Mouse (Mus musculus) gastrocnemius, postnatal 14 days (tissue): ENCODE measurements around the gene Olfr1373. TPM values are rescaled to one million over a fixed set of nuclear protein-coding genes. Genes with fewer than 3 reads are reported as not detected.
A peak's percentile ranks its signal among the peaks of the same experiment; 100 is the strongest.
"Not testable (repeated sequence)": the region's sequence is repeated elsewhere in the genome, so short reads cannot be mapped to it uniquely, and the experiment has no call there.

Source experiments
- DNase-seq: peaks from one replicate; pipeline ENCODE4 v3.0.0; 2021; ENCODE audit warnings: mixed read lengths
- intact Hi-C: fragments of 180-260 bp; cut with DNase I; formaldehyde crosslinking; loops from one replicate; pipeline ENCODE4 v1.15.1; 2025; ENCODE audit warnings: low total_unique reads
- long read RNA-seq, 2 experiments: library from polyadenylated mRNA; stranded (forward); transcript quantifications; one replicate each; pipeline ENCODE4 v2.0.0; 2021
- total RNA-seq, 2 experiments: library from RNA; stranded (reverse); gene quantifications; 2 replicates each; pipeline ENCODE4 v1.2.3; 2021

Olfr1373 gene
- not detected for total RNA-seq
- long read RNA-seq, experiment 1 = 0 reads
- long read RNA-seq, experiment 2 = 0 reads

GRCm38 (mm10) chr11:52145428-52145827 is at the start of gene Olfr1373:
Olfr1373 (minus strand) TSS chr11:52145528.
- DNase-seq, intact Hi-C loops: not testable (repeated sequence)

GRCm38 (mm10) chr11:52180651-52181050 is 35.3 kb upstream of the Olfr1373 start:
- intact Hi-C loops, DNase-seq: not testable (repeated sequence)

DNA sequence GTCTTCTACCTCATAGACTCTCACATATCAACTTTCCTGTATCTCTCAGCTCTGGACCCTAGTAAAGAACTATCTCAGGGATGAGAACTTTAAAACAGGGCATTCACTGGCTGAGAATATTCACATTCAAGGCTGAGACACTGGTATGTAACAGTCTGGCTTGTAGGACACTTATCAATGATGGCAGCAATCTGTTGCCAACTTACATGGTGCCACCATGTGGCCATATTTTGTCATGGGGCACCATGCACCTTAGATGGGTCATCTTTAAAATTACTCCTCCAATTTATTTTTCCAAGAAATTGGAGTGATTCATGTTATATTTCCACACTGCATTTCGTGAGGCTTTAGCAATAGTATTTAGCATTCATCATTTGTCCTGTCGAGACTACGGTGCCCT is 34.6 kb upstream of the Olfr1373 start:
- intact Hi-C loops, DNase-seq: not testable (repeated sequence)

- intact Hi-C loops = no loop called here
- no peak for DNase-seq
Observed at GRCm38 (mm10) chr11:52168461-52168860, 23.1 kb upstream of the Olfr1373 start.

DNA sequence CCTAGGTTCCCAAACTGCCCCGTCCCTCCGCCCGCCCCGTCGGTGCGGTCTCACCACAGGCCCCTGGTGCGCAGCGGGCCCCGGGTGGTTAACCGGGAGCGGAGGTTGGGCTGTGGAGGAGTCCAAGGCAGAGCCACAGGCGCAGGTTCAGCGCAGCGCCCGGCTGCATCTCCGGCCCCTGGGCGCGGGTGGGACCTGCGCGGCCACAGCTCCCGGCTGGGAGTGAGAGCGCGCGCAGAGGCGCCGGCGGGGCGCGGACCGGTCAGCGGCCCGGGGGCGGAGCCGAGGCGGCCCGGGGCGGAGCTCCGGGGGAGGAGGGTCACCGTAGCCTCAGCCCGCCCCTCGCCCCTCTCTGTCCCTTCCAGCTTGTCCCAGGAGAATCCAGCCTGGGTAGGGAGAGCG is 22.6 kb upstream of the Olfr1373 start:
- intact Hi-C loops, DNase-seq: not testable (repeated sequence)

DNA sequence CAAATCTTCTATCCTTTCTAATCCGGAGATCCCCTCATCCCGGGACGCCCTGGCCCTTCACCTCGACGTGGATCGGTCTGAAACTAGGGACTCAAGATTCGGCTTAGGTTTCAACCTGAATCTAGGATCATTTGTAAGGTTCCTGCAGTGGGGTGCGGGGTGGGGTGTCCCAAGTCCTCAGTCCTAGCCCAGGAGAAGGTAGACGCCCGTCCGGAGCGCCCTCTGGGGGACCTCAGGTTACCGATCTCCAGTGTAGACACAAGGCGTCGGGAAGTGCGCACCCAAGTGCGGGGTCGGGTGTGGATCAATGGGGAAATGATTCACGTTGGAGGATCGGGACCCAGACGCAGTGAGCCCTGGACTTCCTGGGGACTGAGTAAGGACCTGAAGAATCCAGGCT is 21.8 kb upstream of the Olfr1373 start:
- DNase-seq = peak; percentile 13
- intact Hi-C loops = no loop called here

DNA sequence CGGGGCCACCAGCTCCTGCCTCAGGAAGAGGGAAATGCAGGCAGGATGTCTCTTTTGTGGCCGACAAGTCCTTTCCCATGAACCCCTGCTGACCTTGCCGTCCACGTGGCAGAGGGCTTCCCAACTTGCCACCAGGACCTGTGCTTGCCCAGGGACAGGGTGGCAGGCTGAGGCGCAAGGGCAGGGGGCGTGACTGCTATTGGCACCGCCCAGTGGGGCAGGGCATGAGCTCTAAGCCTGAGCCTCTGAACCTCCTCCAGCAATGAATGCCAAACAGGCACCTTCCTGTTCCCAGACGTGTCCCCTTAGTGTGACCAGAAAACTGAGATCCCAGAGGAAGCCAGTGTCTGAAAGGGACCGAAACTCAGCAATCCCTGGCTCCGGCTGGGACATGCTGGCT is 18.6 kb upstream of the Olfr1373 start:
- intact Hi-C loops = no loop called here
- peak; percentile 27 for DNase-seq

DNA sequence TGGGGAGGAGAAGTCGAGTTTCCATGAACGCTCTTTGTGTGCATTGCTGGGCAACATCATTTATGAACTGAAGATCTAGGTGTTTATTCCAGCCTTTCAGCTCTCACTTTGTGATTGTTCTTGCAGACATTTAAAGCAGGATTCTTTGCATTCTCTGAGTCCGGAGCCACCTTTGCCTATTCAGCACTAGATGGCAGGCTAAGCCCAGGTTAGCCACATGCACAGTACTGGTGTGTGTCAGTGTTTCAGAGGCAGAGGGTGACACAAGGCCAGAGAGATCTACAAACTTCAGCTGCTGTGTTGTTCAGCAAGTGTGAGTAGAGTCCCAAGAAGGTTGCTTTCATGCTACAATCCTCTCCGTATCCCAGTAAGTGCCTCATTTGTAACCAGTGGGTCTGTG is 1.7 kb downstream of the Olfr1373 start:
- intact Hi-C loops = not testable (repeated sequence)
- peak; percentile 30 for DNase-seq

GRCm38 (mm10) chr11:52130451-52131068 is 14.8 kb downstream of the Olfr1373 start:
- intact Hi-C loops = no loop called here
- no peak for DNase-seq

- intact Hi-C loops = no loop called here
- DNase-seq = peak; percentile 6
Observed at GRCm38 (mm10) chr11:52129621-52130450, 15.5 kb downstream of the Olfr1373 start.

GRCm38 (mm10) chr11:52129171-52129570 is 16.2 kb downstream of the Olfr1373 start:
- no peak for DNase-seq
- intact Hi-C loops = no loop called here

GRCm38 (mm10) chr11:52128316-52129061 is 16.8 kb downstream of the Olfr1373 start:
- no peak for DNase-seq
- intact Hi-C loops = no loop called here

- no peak for DNase-seq
- intact Hi-C loops = no loop called here
Observed at GRCm38 (mm10) chr11:52127760-52128159, 17.6 kb downstream of the Olfr1373 start.

GRCm38 (mm10) chr11:52127169-52127568 is 18.2 kb downstream of the Olfr1373 start:
- intact Hi-C loops = no loop called here
- no peak for DNase-seq

DNA sequence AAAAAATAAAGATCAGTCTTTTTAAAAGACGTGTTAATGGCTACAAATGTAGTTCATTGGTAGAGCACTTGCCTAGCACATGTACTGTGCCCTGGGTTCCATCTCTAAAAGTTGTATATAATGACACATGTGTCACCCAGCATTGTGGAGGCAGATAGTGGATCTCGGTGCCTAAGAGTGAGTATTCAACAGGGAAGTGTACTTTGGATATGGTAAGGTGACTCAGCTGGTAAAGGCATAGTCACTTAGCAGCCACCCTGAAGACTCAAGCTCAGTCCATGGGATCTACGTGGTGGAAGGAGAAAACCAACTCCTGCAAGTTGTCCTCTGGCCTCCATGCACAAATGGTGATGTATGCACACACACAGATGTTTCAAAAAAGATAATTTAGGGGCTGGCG is 20.9 kb downstream of the Olfr1373 start:
- no peak for DNase-seq
- intact Hi-C loops = no loop called here

- intact Hi-C loops = no loop called here
- no peak for DNase-seq
Observed at GRCm38 (mm10) chr11:52122045-52122444, 23.3 kb downstream of the Olfr1373 start.

DNA sequence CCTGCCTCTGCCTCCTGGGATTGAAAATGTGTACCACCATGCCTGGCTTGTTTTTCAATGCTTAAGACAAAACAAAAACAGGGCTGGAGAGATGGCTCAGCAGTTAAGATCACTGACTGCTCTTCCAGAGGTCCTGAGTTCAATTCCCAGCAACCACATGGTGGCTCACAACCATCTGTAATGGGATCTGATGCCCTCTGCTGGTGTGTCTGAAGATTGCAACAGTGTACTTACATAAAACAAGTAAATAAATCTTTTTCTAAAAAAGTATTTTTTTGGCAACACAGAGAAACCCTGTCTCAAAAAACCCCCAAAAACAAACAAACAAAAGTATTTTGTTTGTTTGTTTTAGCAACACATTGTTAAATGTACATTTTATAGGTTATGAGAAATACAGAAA is 24.9 kb downstream of the Olfr1373 start:
- intact Hi-C loops, DNase-seq: not testable (repeated sequence)

GRCm38 (mm10) chr11:52117156-52117555 is 28.2 kb downstream of the Olfr1373 start:
- no peak for DNase-seq
- intact Hi-C loops = no loop called here

DNA sequence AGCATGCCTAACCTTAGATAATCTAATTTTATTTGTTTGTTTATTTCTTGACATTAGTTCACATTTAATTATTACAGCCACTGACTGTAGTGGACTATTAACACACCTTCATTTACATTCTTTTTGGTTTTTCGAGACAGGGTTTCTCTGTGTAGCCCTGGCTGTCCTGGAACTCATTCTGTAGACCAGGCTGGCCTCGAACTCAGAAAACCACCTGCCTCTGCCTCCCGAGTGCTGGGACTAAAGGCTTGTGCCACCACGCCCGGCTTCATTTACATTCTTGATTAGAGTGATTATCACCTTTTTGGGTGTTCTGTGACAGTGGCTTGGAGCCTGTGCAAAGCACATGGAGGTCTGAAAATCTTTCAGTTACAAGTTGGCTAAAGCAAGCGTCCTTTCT is 29.2 kb downstream of the Olfr1373 start:
- intact Hi-C loops, DNase-seq: not testable (repeated sequence)

DNA sequence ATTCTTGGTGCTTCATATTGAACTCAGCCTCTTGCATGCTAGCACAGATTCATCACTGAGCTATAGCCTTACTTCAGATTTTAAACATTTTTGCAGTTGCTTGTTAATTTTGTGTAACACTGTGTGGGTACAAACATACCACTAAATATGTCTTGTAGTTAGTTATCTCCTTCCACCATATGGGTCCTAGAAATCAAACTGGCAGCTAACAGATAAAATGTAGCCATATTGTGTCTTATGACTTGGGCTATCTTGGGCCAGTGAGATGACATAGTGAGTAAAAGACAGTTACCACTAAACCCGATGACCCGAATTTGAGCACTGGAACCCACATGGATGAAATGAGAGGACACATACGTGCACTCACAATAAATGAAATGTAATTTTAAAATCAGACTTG is 29.8 kb downstream of the Olfr1373 start:
- intact Hi-C loops = no loop called here

More for the DNA sequence above, 29.8 kb downstream of the Olfr1373 start:
- DNase-seq = no peak
